Mouse (Mus musculus) adrenal gland, postnatal 4 days (tissue): ENCODE data around the gene Gadl1. TPM values are rescaled to one million over a fixed set of nuclear protein-coding genes. Genes with fewer than 3 reads are reported as not detected.

Experiments used
- DNase-seq, 2 experiments: peaks; one replicate each; pipeline ENCODE4 v3.0.0; 2021 to 2022; ENCODE audit warnings: low spot score in 2 of 2, mixed read lengths in 2 of 2
- total RNA-seq, 2 experiments: library from RNA; stranded (reverse); gene quantifications; 2 replicates each; pipeline ENCODE4 v1.2.3; 2021

Gene Gadl1
- total RNA-seq, 2 experiments from 2014 or later, result 0.45 to 0.82 TPM

DNA sequence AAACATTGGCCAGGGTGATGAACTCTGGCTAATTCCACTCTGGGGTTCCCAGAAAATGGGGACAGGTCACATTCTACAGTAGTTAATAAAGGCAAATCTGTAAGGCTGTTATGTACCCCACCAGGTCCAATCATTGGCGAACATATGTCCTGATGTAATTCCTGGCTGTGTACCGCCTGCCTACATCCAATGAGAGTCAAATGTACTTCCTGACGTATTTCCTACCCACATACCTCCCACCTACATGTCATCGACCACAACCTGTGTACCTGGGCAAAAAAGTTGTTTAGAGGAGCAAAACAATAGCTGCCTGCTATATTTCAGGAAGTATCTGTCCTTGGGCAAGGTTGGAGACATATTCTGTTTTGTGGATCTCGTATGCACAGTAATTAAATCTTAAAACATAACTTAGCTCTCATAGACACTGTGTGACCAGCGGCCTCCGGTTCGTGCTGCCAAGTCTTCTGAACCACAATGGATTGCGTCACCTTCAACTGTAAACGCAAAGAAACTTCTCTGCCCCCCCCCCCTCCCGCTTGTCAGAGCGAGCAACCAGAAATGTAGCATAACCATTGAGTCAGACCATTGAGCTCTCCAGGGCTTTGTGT is 175.2 kb downstream of the Gadl1 start:
- DNase-seq, result no peak

DNA sequence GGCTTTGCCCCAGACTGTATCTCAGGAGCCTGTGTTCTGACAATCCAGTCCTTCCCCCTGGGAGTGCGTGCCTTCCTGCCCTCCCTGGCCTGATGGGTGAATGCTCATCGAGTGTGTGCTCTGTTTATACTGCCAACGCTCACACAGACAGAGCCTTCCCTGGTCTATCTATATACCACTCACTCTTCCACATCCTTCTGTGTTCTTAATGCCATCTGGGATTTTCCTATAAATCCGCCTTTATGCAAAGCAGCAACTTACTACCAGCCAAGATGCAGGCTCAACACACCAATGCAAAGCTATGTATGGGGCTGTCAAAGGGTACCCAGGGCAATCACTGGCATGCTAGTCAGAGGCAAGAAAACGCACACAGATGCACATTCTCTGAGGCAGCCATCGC is 176.7 kb downstream of the Gadl1 start:
- DNase-seq, result no peak

DNA sequence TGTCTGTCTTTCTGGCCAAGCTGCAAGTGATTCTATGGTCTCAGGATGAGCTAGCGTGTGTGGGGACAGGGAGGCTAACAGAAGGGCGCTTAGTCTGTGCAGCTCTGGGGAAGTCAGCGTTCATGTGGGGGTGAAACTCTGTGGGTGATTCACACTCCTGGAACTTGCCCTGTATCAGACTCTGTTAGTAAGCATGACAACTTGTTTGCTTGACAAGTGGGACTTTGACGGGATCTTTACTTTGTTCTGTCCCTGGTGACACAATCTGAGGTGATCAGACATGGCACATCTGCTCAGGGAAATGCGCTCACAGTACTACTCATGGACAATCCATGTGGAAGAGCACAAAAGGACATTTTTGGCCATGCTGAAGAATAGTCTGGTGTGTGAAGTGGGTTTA is 178.0 kb downstream of the Gadl1 start:
- DNase-seq, result no peak

DNA sequence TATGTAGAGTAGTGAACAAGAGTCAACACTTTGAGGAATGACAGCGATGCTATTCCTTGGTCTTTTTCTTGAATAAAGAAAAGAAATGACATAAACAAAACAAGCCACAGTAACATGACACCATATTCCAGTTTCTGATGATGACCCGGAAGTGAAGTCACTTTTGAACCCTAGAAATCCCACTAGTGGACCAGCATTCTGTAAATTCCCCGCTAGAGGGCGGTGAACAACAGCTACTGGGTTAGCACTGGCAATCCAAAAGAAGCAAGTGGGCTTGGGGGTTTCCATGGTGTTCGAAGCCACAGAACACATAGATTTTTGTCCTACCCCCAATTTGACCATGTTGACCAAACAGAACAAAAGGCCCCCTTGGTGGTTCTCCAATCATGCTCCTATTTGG is 178.6 kb downstream of the Gadl1 start:
- DNase-seq, result peak in 1 of 2 experiments; percentile 39

DNA sequence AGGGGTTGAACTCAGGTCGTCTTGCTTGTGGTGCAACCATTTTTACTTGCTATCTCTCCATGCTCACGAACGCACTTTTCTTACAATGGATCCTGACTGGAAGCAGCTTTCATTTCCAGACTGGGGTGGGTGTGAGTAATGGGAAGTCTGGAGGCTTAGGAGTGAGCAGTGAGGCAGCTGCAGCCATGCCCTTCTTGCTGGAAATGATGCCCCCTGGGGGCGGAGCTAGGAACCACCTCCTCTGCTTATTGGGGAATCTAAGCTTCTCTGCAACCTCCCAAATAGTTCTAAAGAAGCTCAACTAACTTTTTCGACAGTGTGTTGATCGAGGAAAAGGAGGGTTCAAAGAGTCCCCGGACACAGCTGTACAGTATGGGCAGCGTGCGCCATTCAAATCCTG is 179.7 kb downstream of the Gadl1 start:
- no peak for DNase-seq

DNA sequence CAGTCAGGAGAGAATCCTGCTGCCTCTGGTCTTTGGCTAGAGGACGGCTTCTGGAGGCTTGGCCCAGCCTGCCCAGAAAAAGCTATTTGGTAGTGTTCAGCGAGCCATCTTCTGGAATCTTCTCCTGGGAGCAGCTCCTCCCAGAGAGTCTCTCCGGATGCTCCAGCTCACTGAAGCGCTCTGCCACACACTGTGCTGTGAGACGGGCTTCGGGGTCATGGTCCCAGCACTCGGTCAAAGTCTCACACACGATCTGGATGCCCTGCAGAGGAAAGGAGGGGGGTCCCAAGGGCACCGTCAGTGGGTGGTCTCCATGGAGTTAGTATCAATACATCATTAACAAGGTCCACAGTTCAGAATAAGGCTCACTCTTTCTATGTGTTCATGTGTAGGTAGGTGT is 181.0 kb downstream of the Gadl1 start:
- DNase-seq, result no peak

DNA sequence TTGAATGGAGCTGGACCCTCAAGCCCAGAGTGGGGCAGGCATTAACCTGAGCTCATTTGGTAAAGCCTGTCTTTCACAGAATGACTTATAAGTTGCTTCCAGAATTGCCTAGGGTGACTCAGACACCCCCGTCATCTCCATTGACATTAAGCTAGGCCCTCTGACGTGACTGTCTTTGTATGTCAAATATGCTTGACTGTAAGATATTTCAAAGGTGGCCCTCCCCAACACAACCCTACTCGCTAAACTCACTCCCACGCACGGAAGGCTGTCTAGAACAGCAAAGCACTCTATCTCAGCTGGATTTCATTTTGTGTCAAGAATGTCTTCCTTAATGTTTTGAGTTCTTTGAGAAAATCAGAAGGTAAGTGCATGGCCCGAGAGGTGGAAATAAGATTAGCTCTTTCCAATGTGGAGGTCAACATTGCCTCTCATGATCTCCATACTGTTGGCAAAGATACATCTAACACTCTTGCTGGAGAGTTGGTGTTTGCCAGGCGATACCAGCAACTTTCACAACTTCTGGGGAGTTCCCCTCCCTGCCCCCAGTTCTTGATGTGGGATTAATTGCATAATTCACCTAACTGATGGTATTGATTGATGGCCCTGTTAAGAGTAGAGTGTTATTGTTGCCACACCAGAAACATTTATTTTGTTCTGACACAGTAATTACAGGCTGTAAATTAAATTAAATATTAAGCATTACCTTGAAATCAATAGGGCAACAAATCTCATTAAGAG is 182.0 kb downstream of the Gadl1 start:
- DNase-seq, result no peak

DNA sequence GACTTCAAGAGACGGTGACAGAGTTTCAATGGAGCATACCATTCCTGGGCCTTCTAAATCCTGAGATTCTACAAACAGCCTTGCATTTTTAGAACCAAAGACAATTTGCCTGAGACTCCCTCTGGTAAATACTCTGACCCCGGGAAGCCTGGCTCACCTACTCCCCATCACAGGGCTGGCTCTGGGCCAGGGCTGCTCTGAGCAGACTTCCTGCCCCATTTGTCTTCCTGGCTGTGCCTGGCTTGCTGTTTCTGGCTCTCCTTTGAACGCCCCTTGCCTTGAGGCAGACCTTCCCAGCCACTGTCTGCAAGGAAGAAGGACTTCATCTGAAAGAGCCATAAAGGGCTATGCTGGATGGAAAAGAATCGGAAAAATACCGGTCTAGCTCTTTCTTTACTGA is 182.7 kb downstream of the Gadl1 start:
- DNase-seq, result peak in 1 of 2 experiments; percentile 52

DNA sequence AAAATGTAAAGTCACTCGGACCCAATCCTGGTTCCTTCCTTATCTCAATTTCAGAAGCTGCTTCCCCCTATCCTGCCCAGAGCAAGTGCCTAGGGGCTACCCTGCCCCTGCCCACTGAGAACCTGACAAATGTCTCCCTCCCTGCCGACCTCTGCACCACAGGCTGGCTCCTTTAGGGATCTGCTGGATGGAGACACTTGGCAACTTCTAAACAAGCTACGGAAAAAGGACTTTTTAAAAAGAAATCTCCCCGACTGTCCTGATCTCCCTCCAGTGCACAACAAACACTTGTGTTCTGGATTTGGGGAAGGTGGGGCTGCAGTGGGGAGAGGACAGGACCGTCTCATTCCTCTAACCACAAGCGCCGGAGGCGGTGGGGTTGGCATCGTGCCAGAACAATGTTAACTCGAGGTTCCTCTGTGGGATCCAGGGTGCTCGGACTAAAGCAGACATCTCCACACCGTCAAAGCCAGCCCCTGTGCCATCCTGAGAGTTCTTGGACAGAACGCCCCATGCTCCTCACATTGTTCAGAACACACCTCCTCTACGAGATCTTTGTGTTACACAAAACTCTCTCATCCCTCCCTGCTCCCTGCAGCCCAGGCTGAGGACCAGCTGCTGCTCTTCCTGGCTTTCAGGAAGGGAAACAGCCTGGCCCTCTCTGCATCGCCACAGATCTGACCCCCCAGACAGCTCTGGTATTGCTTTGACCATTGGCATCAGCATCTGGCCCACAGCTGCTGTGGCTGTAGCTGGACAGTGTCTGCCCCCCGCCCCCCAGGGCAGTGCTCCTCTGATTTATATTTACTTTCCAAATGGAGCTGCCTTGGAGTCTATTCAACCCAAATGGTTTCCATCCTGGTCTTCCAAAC is 189.7 kb downstream of the Gadl1 start:
- no peak for DNase-seq

DNA sequence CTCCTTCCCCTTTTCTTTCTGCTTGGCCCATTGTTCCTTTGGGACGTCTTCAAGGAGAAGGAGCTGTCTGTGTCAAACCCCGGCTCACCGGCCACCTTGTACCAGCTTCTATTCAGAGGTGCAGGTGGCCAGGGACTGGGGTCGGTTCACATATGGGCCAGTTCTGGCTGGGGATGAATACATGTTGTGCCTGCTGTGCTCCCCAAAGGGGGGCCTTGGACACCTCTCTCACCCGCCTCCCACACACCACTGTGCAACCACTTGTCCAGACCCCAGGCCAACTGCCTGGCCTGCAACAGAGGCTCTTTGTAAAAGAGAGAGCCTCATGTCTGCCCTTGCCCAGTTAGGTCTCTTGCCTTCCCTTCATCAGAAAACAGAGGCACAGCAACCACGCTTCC is 190.3 kb downstream of the Gadl1 start:
- DNase-seq, result no peak

DNA sequence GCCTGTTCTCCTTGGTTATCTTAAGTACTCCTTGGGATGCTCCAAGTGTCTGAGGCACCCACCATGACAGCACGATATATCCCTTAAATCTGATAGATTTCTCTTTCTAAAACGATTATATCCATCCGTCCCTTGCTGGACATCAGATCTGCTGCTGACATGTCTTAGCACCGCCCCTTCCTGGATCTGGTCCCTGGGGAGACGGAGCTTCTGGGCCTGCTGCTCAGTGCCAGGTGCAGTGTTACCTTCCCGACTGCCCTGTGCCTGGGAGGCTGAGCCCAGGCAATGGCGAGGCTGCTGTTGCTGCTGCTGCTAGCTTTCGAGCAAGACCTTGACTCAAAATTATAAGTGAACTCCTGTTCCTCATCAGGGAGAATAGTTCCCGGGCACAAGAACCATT is 190.8 kb downstream of the Gadl1 start:
- no peak for DNase-seq

DNA sequence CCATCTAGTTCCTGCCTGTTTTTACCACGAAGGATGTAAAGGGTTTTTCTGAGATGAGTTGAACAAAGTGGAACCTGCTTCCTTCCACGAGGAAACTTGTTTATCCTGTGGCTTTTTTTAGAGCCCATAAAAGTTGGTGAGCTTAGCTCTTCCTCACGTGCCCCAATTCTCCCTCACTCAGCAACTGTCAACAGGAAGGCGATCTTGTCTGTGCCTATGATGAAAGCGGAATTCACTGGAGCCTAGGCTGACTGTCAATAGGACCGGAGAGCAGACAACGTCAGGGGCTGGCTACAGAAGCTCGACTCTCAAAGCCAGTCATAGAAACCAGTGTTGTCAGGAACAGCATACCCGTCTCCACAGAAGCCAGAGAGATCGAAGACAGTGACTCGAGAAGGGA is 192.6 kb downstream of the Gadl1 start:
- DNase-seq, result no peak

DNA sequence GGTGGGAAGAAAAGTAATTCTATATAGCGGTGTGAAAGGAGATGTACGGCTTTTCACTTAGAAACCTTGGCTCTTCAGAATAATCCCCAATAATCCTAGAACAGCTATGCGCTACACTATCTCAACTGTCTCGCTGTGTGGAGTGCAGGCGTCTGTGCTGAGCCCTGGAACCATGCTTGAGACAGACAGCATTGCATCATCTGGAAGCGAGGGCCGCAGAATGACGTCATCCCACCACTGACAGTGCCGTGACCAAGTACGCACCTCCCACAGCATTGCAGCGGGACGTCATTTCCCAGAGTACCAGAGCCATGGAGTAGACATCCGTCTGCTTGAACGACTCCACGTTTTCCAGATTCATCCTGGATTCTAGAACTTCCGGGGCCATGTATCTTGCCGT is 195.5 kb downstream of the Gadl1 start:
- no peak for DNase-seq

DNA sequence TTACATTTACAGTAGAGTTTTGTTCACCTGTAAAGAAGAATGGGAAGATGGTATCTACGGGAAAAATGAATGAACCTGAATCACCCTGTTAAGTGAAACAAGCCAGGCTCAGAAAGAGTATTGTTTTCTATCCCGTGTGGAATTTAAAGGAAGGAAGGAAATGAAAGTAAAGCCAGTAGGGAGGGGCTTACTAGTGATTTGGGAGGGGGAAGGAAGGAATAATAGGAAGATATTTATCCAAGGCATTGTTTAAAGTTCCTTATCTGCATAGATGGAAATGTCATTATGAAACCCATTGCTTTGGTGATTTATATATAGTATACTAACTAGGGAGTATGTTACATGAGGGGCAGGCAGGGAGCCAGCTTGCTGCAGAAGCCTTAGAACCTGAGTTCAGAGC is 199.5 kb downstream of the Gadl1 start:
- no peak for DNase-seq

DNA sequence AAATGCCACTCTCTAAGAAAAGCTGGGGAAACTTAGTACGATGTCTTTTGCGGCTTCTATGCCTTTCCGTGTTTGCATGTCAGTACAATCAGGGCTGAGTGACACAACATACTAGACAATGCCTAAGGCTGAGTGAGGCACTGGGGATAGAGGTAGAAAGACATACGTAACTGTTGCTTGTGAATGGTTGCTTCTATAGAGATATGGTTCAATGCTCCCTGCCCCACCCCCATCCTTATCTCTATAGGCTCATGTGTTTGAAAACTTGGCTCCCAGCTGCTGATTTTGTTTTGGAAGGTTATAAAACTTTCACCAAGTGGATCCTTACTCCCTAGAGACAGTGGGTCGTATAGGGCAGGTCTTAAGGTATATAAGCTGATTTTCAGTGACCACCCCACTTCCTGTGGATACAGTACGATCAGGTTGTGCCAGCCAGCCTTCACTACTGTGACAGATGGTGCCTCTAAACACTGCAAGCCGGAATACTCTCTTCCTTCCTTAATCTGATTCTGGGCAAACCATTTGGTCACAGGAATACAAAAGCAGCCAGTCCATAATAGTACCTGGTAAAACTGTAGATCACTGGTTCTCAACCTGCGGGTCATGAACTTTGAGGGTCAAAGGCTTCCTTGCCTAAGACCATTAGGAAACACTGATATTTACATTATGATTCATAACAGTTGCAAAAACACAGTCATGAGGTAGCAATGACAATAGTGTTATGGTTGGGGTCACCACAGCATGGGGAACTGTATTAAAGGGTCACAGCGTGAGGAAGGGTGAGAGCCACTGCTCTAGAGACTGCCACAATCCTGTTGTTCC is 202.1 kb downstream of the Gadl1 start:
- DNase-seq, result no peak

DNA sequence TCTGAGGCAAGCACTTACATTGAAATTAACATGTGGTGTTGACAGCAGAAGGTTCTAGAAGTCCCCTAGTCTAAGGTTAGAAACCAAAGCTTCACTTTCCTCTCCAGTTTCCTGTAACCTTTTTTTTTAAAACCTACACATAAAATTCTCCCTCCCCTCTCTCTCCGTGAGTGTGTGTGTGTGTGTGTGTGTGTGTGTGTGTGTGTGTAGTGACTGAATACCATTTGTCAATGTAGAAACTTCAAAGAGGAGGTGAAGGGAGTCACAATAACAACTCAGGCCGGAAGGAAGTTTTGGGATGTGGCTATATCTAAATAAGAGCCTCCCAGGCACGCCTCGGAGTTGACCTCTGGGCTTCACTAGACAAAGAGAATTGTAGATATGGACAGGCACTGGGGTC is 205.1 kb downstream of the Gadl1 start:
- no peak for DNase-seq

DNA sequence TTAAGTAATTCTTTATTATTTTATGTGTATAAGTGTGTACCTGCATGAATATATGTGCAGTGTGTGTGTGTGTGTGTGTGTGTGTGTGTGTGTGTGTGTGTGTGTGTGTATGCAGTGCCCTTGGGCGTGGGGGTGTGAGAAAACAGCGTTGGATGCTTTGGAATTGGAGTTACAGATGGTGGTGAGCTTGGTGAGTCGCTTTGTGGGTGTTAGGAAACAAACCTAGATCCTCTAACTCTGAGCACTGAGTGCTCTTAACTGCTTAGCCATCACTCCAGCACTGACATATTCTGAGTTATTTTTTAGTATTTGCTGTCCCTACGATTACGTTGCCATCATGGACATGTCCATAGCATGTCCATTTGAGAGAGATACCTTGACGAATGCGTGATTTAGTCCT is 206.6 kb downstream of the Gadl1 start:
- no peak for DNase-seq

DNA sequence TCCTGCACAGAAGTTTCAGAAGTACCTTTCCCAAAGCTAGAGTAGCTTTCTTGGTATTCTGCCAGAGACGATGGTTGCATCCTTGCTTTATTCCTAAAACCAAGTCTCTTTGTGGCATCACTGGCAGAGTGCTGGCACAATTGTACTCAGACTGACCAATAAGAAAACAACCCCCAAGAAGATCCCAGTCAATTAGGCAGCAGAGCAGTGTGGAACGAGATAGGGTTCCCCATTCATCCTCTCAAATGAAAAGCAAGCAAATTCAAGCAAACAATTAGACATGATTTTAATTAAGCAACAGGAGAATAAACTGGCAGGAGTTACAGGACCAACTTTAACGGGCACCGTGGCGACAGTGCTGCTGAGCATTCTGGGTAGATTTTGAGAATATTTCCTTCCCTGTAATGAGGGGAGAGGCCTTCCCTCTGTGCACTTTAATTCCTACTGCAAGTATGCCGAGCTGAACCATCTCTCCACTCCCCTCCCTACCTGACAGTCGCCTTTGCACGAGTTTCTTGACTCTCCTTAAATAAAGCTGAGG is 209.1 kb downstream of the Gadl1 start:
- DNase-seq, result no peak

DNA sequence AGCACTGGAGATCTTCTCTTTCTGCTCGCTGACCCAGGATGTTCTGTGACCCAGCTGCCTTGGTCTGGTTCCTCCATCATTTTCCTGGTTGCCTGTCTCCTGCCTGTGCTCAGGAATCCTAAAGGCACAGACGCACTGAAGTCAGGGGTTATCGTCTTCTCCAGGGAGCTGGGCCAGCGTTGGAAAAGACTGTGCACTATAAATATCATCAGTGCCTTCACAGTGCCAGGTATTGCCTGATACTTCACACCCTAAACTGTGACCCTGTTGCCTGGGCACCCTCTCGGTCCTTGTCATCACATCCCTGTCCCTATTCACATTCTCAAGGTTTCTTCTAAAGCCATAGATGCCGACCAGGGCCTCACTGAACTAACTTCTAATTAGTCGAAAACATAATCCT is 210.7 kb downstream of the Gadl1 start:
- DNase-seq, result no peak

DNA sequence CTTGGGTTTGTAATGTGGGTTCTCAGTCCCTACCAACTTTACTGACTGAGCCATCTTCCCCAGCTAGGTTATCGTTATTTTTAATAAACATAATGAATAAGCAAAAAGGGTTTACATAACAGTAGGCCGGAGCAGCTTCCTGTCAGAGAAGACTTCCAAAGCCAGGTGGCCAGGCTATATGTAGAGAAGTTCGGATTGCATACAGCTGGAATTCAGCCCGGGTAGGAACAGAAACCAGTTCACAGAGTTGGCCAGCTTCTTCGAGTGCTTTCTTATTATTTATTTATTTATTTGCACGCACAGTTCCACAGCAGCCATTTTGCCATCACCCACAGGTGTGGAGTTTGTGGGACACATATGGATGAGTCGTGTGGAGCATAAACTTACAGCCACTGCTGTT is 212.2 kb downstream of the Gadl1 start:
- no peak for DNase-seq

DNA sequence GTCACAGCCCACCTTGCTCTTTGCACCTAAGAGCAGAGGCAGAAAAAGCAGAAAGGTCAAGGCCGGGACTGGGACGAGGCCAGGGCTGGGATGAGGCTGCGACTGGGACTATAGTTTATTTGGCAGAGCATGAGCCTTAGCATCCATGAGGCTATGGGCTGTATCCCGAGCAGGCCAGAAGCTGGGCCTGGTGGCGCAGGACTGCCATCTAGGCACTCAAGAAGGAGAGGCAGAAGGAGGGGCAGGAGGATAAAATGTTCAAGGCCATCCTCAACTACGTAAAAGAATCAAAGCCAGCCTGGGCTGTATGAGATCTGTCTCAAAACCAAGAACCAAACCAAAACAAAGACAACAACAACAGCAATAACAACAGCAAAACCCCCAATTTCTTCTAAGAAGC is 213.3 kb downstream of the Gadl1 start:
- no peak for DNase-seq
